25 mouse cellular contexts compared by ENCODE assay signal in the genomic region with DNA sequence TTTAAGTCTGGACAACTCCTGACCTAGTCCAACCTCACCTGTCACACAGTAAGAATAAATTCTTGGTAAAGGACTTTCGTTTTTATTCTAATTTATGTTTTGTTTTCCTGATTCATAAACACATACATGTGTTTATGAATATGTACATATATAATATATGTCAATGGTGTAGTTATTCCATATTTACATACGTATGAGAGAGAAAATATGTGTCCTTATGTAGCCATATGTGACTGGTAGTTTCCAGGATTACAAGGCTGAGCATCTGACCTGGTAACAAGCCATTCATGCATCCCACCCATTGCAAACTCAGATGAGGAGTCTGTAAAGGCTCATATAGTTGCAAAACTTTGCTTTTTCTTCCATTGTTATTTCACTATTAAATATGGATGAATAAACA.
"Had no signal": no experiment of that assay in that cellular context is flagged by ENCODE, and none has a peak within 500 bp of the region (broad histone marks: within the 10 kb centered on the region; RNA-seq: fewer than 3 reads in every experiment).

No protein-coding gene starts in this region.

- H3K27ac ChIP-seq: embryonic facial prominence, embryonic 10.5 days; embryonic facial prominence, embryonic 12.5 days; embryonic facial prominence, embryonic 13.5 days; embryonic facial prominence, embryonic 15.5 days; forebrain, embryonic 10.5 days; gastrocnemius, adult 2 months; heart, adult 2 months; heart, embryonic 10.5 days had no signal

- H3K4me2 ChIP-seq: embryonic facial prominence, embryonic 12.5 days; embryonic facial prominence, embryonic 13.5 days; embryonic facial prominence, embryonic 15.5 days; heart, embryonic 11.5 days had no signal

- DNase-seq: cerebellum, adult 18-20 months; cerebellum, adult 2 months; cerebellum, adult 8-10 months; cerebellum, adult 9-10 months; cerebellum, adult 9-11 months; cerebellum, postnatal 14 days; cerebellum, postnatal 25 days; cerebellum, postnatal 36 days; embryo, embryonic 11 days; gastrocnemius, adult 2 months; gastrocnemius, postnatal 10 days; gastrocnemius, postnatal 14 days; gastrocnemius, postnatal 25 days; gastrocnemius, postnatal 36 days; heart, adult 11 months; heart, adult 18-20 months; heart, adult 2 months had no signal

- H3K36me3 ChIP-seq: embryonic facial prominence, embryonic 10.5 days; embryonic facial prominence, embryonic 12.5 days; embryonic facial prominence, embryonic 13.5 days; embryonic facial prominence, embryonic 15.5 days; forebrain, embryonic 10.5 days; heart, embryonic 10.5 days had no signal

- H3K9ac ChIP-seq: embryonic facial prominence, embryonic 12.5 days; embryonic facial prominence, embryonic 13.5 days; embryonic facial prominence, embryonic 15.5 days had no signal

- H3K4me3 ChIP-seq: embryonic facial prominence, embryonic 10.5 days; embryonic facial prominence, embryonic 12.5 days; embryonic facial prominence, embryonic 13.5 days; embryonic facial prominence, embryonic 15.5 days; erythroblast, embryonic 14.5 days; forebrain, embryonic 10.5 days; gastrocnemius, adult 2 months; heart, adult 2 months; heart, embryonic 10.5 days had no signal

- H3K9me3 ChIP-seq: embryonic facial prominence, embryonic 10.5 days; embryonic facial prominence, embryonic 12.5 days; embryonic facial prominence, embryonic 13.5 days; embryonic facial prominence, embryonic 15.5 days; forebrain, embryonic 10.5 days; heart, embryonic 10.5 days had no signal
